Mouse (Mus musculus): ENCODE results near the gene Cep83. TPM values are rescaled to one million over a fixed set of nuclear protein-coding genes. Genes with fewer than 3 reads are reported as not detected.

The Cep83 gene
- polyA plus RNA-seq, 1 experiment from 2014 or later: 20.9 TPM

- no peak for ATAC-seq (ENCODE audit: low read depth)
- H3K27ac ChIP-seq (ENCODE audit: low read length): no peak overlapping the region
- H3K9ac ChIP-seq (ENCODE audit: low read length): no peak overlapping the region
- no peaks in the 10 kb centered on the region for H3K9me3 ChIP-seq (ENCODE audit: control insufficient read depth, low read length)
- no peak overlapping the region for H3K4me2 ChIP-seq (ENCODE audit: low read depth, low read length)
- H3K4me1 ChIP-seq (replicated peaks; ENCODE audit: control insufficient read depth, insufficient read depth, low read length): no peaks in the 10 kb centered on the region
- H3K4me3 ChIP-seq (ENCODE audit: low read length): no peak overlapping the region
- H3K36me3 ChIP-seq (ENCODE audit: control insufficient read depth, insufficient read depth, low read length): no peaks in the 10 kb centered on the region
- H3K27me3 ChIP-seq (ENCODE audit: control insufficient read depth, insufficient read depth, low read depth, low read length): no peaks in the 10 kb centered on the region
- WGBS: 69% methylated on average over 2 of the region's 2 CpGs
These were observed 51.8 kb downstream of the Cep83 start for GRCm38 (mm10) chr10:94740221-94740620.

- Histone ChIP-seq H3K4me2 (ENCODE audit: low read depth, low read length) (no peak overlapping the region), H3K27me3 (ENCODE audit: control insufficient read depth, insufficient read depth, low read depth, low read length) (no peaks in the 10 kb centered on the region), H3K9ac (ENCODE audit: low read length) (no peak overlapping the region), H3K9me3 (ENCODE audit: control insufficient read depth, low read length) (no peaks in the 10 kb centered on the region), H3K4me1 (replicated peaks; ENCODE audit: control insufficient read depth, insufficient read depth, low read length) (no peaks in the 10 kb centered on the region), H3K36me3 (ENCODE audit: control insufficient read depth, insufficient read depth, low read length) (no peaks in the 10 kb centered on the region), H3K4me3 (ENCODE audit: low read length) (no peak overlapping the region), H3K27ac (ENCODE audit: low read length) (no peak overlapping the region)
- no peak for ATAC-seq (ENCODE audit: low read depth)
- WGBS: 93% methylated on average over 3 of the region's 3 CpGs
These were observed 53.0 kb downstream of the Cep83 start for GRCm38 (mm10) chr10:94741459-94741858.

- no peaks in the 10 kb centered on the region for H3K27me3 ChIP-seq (ENCODE audit: control insufficient read depth, insufficient read depth, low read depth, low read length)
- no peaks in the 10 kb centered on the region for H3K9me3 ChIP-seq (ENCODE audit: control insufficient read depth, low read length)
- WGBS: 78% methylated on average over 2 of the region's 2 CpGs
- no peak overlapping the region for H3K4me3 ChIP-seq (ENCODE audit: low read length)
- ATAC-seq (ENCODE audit: low read depth): no peak
- H3K36me3 ChIP-seq (ENCODE audit: control insufficient read depth, insufficient read depth, low read length): no peaks in the 10 kb centered on the region; the same call in 1 of the 2 replicates
- H3K4me1 ChIP-seq (replicated peaks; ENCODE audit: control insufficient read depth, insufficient read depth, low read length): no peaks in the 10 kb centered on the region
- H3K4me2 ChIP-seq (ENCODE audit: low read depth, low read length): no peak overlapping the region
- H3K9ac ChIP-seq (ENCODE audit: low read length): no peak overlapping the region
- no peak overlapping the region for H3K27ac ChIP-seq (ENCODE audit: low read length)
These were observed 58.6 kb downstream of the Cep83 start for GRCm38 (mm10) chr10:94747011-94747410.

GRCm38 (mm10) chr10:94771496-94771895, 83.0 kb downstream of the Cep83 start:
- no peaks in the 10 kb centered on the region for H3K36me3 ChIP-seq (ENCODE audit: control insufficient read depth, insufficient read depth, low read length)
- H3K4me2 ChIP-seq (ENCODE audit: low read depth, low read length): no peak overlapping the region
- no peaks in the 10 kb centered on the region for H3K27me3 ChIP-seq (ENCODE audit: control insufficient read depth, insufficient read depth, low read depth, low read length)
- no peak overlapping the region for H3K27ac ChIP-seq (ENCODE audit: low read length)
- H3K9ac ChIP-seq (ENCODE audit: low read length): no peak overlapping the region
- WGBS: 39% methylated on average over 3 of the region's 3 CpGs
- no peaks in the 10 kb centered on the region for H3K4me1 ChIP-seq (replicated peaks; ENCODE audit: control insufficient read depth, insufficient read depth, low read length)
- no peak for ATAC-seq (ENCODE audit: low read depth)
- H3K9me3 ChIP-seq (ENCODE audit: control insufficient read depth, low read length): no peaks in the 10 kb centered on the region
- H3K4me3 ChIP-seq (ENCODE audit: low read length): no peak overlapping the region

- Histone ChIP-seq H3K4me1 (replicated peaks; ENCODE audit: control insufficient read depth, insufficient read depth, low read length) (no peaks in the 10 kb centered on the region), H3K9ac (ENCODE audit: low read length) (no peak overlapping the region), H3K36me3 (ENCODE audit: control insufficient read depth, insufficient read depth, low read length) (no peaks in the 10 kb centered on the region), H3K9me3 (ENCODE audit: control insufficient read depth, low read length) (no peaks in the 10 kb centered on the region), H3K27me3 (ENCODE audit: control insufficient read depth, insufficient read depth, low read depth, low read length) (no peaks in the 10 kb centered on the region), H3K27ac (ENCODE audit: low read length) (no peak overlapping the region), H3K4me2 (ENCODE audit: low read depth, low read length) (no peak overlapping the region), H3K4me3 (ENCODE audit: low read length) (no peak overlapping the region)
- no peak for ATAC-seq (ENCODE audit: low read depth)
- 97% methylated on average over 3 of the region's 3 CpGs for WGBS
These were observed 89.1 kb downstream of the Cep83 start for GRCm38 (mm10) chr10:94777576-94777975.

- Histone ChIP-seq H3K27me3 (ENCODE audit: control insufficient read depth, insufficient read depth, low read depth, low read length) (no peaks in the 10 kb centered on the region), H3K9ac (ENCODE audit: low read length) (no peak overlapping the region), H3K4me3 (ENCODE audit: low read length) (no peak overlapping the region), H3K4me1 (replicated peaks; ENCODE audit: control insufficient read depth, insufficient read depth, low read length) (no peaks in the 10 kb centered on the region), H3K4me2 (ENCODE audit: low read depth, low read length) (no peak overlapping the region), H3K9me3 (ENCODE audit: control insufficient read depth, low read length) (no peaks in the 10 kb centered on the region), H3K27ac (ENCODE audit: low read length) (no peak overlapping the region), H3K36me3 (ENCODE audit: control insufficient read depth, insufficient read depth, low read length) (no peaks in the 10 kb centered on the region)
- WGBS: 88% methylated on average over 4 of the region's 4 CpGs
- ATAC-seq (ENCODE audit: low read depth): no peak
These were observed 90.9 kb downstream of the Cep83 start for GRCm38 (mm10) chr10:94779319-94779718.

GRCm38 (mm10) chr10:94780618-94781262, 92.3 kb downstream of the Cep83 start:
- no peak overlapping the region for H3K9ac ChIP-seq (ENCODE audit: low read length)
- no peak overlapping the region for H3K4me3 ChIP-seq (ENCODE audit: low read length)
- H3K9me3 ChIP-seq (ENCODE audit: control insufficient read depth, low read length): no peaks in the 10 kb centered on the region
- no peaks in the 10 kb centered on the region for H3K27me3 ChIP-seq (ENCODE audit: control insufficient read depth, insufficient read depth, low read depth, low read length)
- H3K27ac ChIP-seq (ENCODE audit: low read length): no peak overlapping the region
- no peak for ATAC-seq (ENCODE audit: low read depth)
- H3K4me1 ChIP-seq (replicated peaks; ENCODE audit: control insufficient read depth, insufficient read depth, low read length): no peaks in the 10 kb centered on the region
- 72% methylated on average over 3 of the region's 3 CpGs for WGBS
- H3K36me3 ChIP-seq (ENCODE audit: control insufficient read depth, insufficient read depth, low read length): no peaks in the 10 kb centered on the region
- H3K4me2 ChIP-seq (ENCODE audit: low read depth, low read length): no peak overlapping the region

GRCm38 (mm10) chr10:94789205-94789604, 100.8 kb downstream of the Cep83 start:
- Histone ChIP-seq H3K4me2 (ENCODE audit: low read depth, low read length) (no peak overlapping the region), H3K4me1 (replicated peaks; ENCODE audit: control insufficient read depth, insufficient read depth, low read length) (peaks cover 3% of the 10 kb centered on the region), H3K4me3 (ENCODE audit: low read length) (no peak overlapping the region), H3K27me3 (ENCODE audit: control insufficient read depth, insufficient read depth, low read depth, low read length) (no peaks in the 10 kb centered on the region), H3K27ac (ENCODE audit: low read length) (peak overlapping the region; percentile 56), H3K36me3 (ENCODE audit: control insufficient read depth, insufficient read depth, low read length) (no peaks in the 10 kb centered on the region), H3K9ac (ENCODE audit: low read length) (no peak overlapping the region), H3K9me3 (ENCODE audit: control insufficient read depth, low read length) (no peaks in the 10 kb centered on the region)
- 23% methylated on average over 3 of the region's 3 CpGs for WGBS
- ATAC-seq (ENCODE audit: low read depth): peak; percentile 89

GRCm38 (mm10) chr10:94793914-94794313, 105.5 kb downstream of the Cep83 start:
- ATAC-seq (ENCODE audit: low read depth): no peak
- Histone ChIP-seq H3K4me1 (replicated peaks; ENCODE audit: control insufficient read depth, insufficient read depth, low read length) (peaks cover 5% of the 10 kb centered on the region), H3K36me3 (ENCODE audit: control insufficient read depth, insufficient read depth, low read length) (no peaks in the 10 kb centered on the region), H3K27ac (ENCODE audit: low read length) (no peak overlapping the region), H3K4me3 (ENCODE audit: low read length) (no peak overlapping the region), H3K9ac (ENCODE audit: low read length) (no peak overlapping the region), H3K27me3 (ENCODE audit: control insufficient read depth, insufficient read depth, low read depth, low read length) (no peaks in the 10 kb centered on the region), H3K9me3 (ENCODE audit: control insufficient read depth, low read length) (no peaks in the 10 kb centered on the region), H3K4me2 (ENCODE audit: low read depth, low read length) (no peak overlapping the region)
- WGBS: 89% methylated on average over 3 of the region's 3 CpGs

All from lung, embryonic 16.5 days (tissue).